Mouse (Mus musculus) megakaryocyte, embryonic 14.5 days (primary cell): ENCODE measurements around the gene Usp39.

Experiments
- FLI1 ChIP-seq: IDR thresholded peaks from 2 replicates; pipeline ENCODE4 v1.6.1; 2012; ENCODE audit warnings: low read length, inconsistent platforms, mixed read lengths
- GATA1 ChIP-seq: IDR thresholded peaks from 3 replicates; pipeline ENCODE4 v1.6.1; 2012; ENCODE audit warnings: mixed read lengths, low read length, inconsistent platforms, borderline replicate concordance

- TF ChIP-seq GATA1 (no peak), FLI1 (no peak)
Observed at GRCm38 (mm10) chr6:72280410-72280998, 64.5 kb downstream of the Usp39 start.
